Mouse (Mus musculus) brain, embryonic 14.5 days (tissue): ENCODE results near the gene Npw.
A peak's percentile ranks its signal among the peaks of the same experiment; 100 is the strongest.

Source experiments
- CTCF ChIP-seq: fragments of 200-500 bp; IDR thresholded peaks from 2 replicates; pipeline ENCODE4 v1.5.1; 2012; ENCODE audit warnings: inconsistent platforms, mild to moderate bottlenecking, moderate library complexity, borderline replicate concordance; ENCODE audit not compliant: insufficient read depth, insufficient read length; ENCODE audit errors: extremely low read depth
- POLR2A ChIP-seq: fragments of 200-500 bp; IDR thresholded peaks from 2 replicates; pipeline ENCODE4 v1.6.1; 2012; ENCODE audit warnings: mild to moderate bottlenecking, inconsistent platforms, borderline replicate concordance; ENCODE audit not compliant: poor library complexity, insufficient read depth, insufficient read length, severe bottlenecking; ENCODE audit errors: extremely low read depth

DNA sequence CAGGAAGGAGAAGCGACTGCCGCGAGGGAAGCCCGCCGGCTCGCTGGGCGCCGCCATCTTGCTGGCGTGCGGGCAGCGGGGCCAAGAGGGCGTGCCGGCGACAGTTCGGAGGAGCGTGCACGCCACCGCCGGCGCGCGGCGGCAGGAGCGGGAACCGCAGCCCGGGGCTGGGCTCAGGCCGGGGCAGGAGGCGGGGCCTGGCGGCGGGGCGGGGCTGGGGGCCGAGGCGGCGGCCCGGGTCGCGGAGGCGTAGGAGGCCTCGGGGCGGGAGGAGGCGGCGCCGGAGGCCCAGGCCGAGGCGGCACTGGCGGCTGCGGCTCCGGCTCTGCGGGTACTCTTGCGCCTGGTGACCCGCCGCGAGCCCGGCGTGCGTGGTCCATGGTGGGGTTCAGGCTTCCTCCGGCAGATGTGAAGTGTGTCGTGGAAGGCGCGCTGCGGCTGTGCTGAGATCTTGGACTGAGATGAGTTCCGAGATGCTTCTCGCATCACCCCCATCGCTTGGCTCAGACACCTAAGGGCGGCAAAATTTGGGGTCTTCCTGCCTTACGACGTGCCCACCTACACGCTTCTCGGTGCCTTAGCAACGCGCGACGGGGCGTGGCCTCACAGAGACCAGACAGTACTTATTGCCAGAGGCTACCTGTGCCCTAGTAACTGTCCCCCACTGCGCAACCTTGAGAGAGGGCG is 37.9 kb upstream of the Npw start, which contains the start of the genes Gfer and Noxo1:
- TF ChIP-seq CTCF (peak; percentile 34; the same call in 1 of the 2 replicates), POLR2A (peak; percentile 71)
